Mouse (Mus musculus) gastrocnemius, adult 18-20 months (tissue): ENCODE data around the gene Apoc3. TPM values are rescaled to one million over a fixed set of nuclear protein-coding genes. Genes with fewer than 3 reads are reported as not detected.

Experiments used
- DNase-seq: peaks from one replicate; pipeline ENCODE4 v3.0.0; 2021; ENCODE audit warnings: low spot score
- total RNA-seq, 2 experiments: library from RNA; stranded (reverse); gene quantifications; 2 replicates each; pipeline ENCODE4 v1.2.3; 2021

Gene Apoc3
- total RNA-seq, 2 experiments from 2014 or later: 1.8 TPM; not detected in 1

DNA sequence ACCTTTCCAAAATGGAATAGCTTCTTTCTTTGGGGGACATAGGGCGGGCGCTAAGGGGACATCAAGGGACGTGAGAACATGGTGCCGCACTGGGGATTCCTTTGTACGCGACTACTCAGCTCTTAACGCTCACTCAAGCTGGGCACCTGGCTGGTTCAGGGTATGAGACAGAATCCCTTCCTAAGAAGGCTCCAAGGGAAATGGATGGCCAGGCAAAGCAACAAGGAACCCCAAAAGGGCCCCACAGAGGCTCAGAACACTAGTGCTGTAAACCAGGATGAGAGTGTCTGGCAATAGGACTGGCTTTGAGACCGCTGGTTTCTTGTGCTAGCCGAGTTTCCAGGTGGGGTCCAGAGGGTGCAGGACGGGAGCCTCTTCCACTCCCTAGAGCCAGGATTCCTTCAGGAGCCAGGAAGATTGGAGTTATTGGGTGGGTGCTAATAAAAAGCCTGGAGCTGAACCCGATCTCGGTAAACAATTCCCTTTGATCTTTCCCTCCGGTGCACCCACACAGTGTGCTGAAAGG lies 4.9 kb downstream of the Apoc3 start:
- DNase-seq: no peak

DNA sequence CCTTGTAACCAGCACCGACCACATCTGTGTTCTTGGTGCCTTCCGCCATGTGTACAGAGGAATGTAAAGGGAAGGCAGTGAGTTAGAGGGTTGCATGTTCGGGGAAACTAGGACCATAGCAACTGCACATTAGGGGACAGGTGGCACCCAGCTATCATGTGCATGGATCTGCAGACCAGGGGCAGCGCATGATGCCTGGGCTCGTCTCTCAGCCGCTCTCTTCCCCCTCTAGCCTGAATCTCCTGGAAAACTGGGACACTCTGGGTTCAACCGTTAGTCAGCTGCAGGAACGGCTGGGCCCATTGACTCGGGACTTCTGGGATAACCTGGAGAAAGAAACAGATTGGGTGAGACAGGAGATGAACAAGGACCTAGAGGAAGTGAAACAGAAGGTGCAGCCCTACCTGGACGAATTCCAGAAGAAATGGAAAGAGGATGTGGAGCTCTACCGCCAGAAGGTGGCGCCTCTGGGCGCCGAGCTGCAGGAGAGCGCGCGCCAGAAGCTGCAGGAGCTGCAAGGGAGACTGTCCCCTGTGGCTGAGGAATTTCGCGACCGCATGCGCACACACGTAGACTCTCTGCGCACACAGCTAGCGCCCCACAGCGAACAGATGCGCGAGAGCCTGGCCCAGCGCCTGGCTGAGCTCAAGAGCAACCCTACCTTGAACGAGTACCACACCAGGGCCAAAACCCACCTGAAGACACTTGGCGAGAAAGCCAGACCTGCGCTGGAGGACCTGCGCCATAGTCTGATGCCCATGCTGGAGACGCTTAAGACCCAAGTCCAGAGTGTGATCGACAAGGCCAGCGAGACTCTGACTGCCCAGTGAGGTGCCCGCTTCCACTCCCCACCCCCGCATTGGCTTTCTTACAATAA lies 5.6 kb downstream of the Apoc3 start:
- DNase-seq: peak; percentile 78

DNA sequence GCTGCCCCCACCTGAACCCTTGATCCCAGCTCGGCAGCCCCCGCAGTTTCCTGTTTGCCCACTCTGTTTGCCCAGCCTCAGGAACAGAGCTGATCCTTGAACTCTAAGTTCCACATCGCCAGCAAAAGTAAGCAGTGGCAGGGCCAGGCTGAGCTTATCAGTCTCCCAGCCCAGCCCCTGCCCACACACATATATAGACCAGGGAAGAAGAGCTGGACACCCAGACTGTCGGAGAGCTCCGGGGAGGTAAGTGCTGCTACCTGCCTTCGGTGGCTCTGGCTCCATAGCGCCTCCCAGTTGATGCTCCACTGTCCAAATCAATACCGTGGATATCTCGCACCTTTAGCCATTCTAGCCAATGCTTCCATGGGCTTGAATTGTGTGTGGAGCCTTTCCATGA lies 6.9 kb downstream of the Apoc3 start, which contains the start of gene Apoa1:
Gene Apoa1 (plus strand): TSS at position 90 of the 400 bp plus-strand sequence.
- DNase-seq: no peak

DNA sequence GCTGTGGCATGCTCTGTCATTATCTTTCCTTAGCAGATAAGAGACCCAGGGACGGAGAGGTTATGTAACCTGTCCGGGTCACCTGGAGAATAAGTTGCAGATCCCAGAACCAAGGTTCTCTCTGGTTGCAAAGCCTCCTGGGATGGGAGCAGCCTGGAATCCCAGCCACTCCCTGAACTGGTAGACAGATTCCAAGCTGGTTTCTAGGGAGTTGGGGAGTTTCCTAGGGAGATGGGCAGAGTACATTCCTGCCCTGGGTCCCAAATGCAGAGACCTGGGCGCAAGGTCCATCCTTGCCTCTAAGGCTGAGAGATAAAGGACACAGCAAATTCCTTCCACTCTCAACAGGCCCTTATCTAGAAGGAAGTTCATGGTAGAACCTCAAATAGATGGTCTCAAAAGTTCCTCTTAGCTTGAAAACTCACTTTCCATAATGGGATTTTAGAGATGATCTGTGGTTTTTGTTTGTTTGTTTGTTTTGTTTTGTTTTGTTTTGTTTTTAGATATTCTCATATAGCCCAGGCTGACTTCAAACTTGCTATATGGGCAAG lies 8.3 kb downstream of the Apoc3 start:
- DNase-seq: no peak

DNA sequence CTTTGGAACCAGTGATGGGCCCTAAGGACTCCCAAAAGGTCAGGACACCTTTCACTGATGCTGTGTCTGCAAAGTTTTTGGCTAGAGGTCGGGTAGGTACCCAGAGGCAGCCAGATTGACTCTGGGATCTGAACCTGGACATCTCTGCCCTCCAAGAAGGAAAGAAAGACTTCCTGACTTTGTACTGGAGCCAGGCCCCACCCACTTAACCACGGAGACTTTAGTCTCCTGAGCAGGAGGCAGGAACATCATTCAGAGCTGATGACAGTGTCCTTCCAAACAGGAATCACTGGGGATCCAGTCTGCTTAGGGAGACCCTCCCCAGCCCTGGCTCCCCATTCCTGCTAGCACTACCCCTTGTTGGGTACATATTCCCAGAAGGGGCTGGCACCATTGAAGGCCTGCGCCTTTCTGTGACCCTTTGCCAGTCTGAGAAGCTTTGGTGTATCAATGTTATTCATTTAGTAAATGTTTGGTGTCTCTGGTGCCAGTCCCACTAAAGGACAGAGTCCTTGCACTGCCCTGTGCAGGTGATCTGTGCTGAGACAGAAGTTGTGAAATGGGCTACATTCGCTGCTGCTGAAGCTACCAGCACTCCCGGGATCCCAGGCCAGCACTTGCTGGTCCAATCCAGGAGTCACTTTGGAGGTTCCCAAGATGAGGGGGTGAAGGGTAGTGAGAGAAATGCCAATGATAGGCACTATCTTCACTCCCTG lies 10.3 kb downstream of the Apoc3 start:
- DNase-seq: no peak

DNA sequence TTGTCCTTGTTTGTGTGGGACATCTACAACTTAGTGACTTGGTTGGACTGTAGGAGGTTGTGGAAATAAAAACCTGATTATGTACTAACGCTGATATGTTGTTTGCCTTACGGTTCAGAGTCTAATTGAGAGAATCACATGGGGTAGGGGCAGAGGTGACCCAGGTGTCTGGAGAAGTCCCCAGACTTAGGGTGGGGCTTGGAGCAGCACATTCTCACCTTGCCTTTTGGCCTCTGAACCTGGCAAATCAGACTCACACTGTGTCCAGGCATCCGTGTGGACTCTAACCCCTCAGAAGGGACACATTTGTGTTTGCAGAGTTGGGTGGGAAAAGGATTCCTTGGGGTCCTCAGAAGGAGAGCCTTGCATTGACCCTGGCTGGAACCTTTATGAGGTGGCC lies 11.3 kb downstream of the Apoc3 start:
- DNase-seq: no peak

DNA sequence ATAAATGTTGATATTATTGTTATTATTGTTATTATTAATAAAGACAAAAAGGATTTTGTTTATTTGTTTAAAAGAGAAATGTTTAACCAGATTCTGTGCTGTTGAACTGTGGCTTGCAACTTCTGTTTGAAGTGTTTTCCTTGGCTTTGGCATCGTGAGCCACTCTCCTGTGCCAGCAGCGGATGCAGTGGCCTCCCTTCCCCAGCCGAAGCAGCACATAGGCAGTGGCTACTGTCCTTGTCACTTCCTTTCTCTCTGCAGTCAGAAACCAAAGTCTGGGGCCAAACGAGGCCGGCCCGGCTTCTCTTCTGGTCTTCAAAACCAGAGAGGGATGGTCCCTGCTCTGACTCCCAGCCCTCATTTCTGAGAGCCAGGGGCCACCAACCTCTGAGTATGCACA lies 12.3 kb downstream of the Apoc3 start:
- no peak for DNase-seq

DNA sequence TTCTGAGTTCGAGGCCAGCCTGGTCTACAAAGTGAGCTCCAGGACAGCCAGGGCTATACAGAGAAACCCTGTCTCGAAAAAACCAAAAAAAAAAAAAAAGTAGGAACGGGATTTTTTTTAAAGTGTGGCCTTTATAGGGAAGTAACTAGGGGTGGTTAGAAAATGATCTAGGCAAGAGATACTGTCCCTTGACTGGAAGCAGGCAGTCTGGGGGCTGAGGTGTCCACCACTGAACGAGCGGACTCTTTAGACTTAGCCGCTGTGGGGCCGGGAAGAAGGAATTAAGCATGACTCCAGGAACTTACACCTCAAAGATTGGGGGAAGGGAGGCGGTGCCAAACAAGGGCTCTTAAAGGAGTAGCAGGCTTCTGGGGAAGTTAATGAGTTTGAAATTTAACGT lies 17.3 kb downstream of the Apoc3 start:
- no peak for DNase-seq

DNA sequence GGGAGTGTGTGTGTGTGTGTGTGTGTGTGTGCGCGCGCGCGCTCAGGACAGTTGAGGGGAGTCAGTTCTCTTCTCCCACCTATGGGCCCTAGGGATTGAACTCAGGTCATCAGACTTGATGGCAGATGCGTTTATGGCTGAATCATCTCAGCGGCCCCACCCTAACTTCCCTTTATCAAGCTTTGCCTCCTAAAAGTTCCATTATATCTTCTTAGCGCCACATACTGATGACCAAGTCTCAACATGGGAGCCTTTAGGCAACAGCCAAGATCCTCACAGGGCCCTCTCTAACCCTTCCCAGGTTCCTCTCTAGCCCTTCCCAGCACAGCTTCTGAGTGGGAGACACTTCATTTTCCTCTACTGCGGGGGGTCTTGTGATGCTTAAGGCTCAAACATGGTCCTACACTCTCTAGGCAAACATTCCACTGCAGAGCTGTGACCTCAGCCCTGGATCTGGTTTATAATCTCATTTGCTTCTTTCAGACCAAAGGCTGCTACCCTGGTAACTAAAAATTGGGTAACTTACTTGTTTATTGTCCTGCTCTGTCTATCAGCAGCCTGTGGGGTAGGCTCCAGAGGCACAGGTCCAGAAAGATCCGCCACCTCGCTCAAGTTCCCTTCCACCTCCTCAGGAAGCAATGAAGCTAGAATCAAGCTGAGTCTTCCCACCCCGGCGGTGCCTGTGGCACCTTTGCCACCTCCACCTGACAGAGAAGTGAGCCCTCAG lies 18.5 kb downstream of the Apoc3 start:
- no peak for DNase-seq

DNA sequence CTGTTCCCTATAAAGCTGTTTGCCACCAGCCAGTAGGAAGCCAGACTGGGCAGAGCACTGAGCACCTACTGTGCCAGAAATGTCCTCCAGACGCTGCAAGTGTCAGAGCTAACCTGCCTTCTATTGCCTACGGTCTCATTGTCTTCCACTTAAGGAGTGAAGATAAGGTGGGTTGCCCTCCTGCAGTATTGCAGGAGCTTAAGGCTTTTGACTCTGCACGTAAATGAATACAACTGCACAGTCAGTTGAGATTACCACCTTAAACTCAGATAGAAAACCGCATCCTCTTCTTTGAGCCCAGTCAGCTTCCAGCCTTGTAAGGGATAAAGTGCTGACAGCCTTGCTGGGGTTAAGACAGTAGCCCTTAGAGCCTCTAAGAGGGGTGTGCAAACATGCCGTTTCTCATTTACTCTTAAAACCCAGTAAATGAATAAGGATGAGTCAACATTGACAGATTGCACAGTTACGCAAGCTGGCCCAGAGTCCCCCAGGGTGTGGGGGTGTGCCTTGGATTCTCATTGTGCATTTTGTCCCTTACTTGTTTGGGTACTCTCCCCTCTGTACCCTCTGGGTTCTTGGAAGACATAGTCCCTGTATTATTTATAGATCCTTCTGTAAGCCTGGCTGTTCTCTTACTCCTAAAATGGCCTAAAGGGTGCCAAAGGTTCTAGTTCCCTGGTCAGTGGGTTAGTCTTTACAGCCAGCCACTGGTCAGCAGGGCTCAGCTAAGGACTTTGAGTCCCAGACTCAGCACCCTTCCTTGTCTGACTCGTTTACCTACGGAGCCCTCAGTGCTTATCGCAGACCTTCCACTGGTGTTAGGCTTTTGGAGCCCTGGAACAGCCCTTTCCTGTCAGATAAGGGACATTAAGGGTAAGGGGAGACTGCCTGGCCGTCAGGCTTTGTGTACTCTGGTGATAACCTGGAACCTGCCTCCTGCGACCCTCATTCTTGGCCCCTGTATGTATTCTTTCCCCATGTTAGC lies 19.8 kb downstream of the Apoc3 start:
- peak; percentile 34 for DNase-seq

DNA sequence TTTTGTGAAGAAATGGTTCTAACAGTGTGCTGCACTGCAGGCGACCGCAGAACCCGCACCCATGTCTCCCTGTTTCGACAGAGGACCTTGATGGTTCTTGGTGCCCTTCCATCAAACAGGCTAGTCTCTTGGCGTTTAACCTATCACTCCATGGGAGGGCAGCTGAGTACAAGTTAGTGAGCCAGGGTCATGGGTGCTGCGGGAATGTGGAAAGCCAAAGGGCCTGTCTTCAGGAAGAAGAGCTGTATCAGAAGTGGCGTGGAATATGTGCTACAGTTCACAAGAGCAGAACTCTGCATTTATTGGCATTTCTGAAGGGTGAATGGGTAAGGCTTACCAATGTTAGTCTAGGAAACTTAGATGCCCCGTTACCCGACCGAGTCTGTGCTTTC lies 20.5 kb downstream of the Apoc3 start:
- DNase-seq: no peak

DNA sequence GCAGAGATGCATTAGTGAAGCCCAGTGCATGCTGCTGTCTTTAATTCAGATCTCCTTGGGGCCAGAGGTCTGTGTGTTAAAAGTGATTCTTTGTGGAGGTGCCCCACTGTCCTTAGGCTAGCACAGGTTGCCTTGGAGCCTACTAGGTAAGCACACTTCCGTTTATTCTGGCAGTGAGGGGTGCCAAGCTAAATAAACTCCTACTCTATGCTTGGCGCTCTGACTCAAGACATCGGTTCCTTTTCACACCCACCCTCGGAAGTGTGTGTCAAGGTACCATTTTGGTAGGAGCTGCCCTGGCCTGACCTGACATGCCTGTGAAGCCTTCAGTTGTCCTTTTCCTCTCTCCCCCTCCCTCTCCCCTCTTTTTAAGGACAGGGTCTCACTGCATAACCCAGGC lies 21.2 kb downstream of the Apoc3 start:
- DNase-seq: no peak

DNA sequence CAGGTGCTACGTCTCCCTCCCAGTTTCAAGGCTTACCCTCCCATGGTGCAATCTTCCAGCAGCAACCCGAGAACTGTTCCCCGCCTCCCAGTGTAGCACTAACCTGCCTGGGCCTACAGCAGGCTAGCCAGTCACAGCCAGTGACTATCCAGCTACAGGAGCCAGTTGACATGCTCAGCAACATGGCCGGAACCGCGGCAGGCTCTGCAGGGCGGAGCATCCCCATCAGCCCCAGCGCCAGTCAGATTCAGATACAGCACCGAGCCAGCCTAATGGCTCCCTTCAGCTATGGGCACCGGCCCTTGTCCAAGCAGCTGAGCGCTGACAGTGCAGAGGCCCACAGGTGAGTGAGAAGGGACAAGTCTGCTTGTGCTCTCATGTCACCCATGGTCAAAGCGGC lies 25.0 kb downstream of the Apoc3 start:
- DNase-seq: no peak

DNA sequence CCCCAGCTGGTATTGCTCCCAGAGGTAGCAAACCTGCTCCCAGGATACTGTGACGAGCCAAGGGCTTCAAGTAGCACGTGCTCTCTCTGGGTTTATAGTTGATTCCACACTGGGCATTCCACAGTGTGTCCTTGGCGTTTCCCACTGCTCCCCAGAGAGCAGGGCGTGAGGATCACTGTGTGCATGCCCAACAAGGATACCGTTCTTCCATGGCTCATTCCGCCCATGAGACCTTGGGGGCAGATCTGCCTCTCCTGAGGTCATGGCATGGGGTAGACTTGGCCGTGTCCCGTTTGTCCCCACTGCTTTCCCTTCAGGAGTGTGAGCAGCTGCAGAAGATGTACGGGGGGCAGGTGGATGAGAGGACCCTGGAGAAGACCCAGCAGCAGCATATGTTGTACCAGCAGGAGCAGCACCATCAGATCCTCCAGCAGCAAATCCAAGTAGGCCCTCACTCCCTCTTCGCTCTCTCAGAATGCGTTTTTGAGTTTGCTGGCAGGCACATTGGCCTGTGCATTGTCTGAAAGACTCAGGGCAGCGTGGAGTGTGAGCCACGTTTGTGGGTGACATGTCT lies 26.9 kb downstream of the Apoc3 start:
- DNase-seq: no peak

DNA sequence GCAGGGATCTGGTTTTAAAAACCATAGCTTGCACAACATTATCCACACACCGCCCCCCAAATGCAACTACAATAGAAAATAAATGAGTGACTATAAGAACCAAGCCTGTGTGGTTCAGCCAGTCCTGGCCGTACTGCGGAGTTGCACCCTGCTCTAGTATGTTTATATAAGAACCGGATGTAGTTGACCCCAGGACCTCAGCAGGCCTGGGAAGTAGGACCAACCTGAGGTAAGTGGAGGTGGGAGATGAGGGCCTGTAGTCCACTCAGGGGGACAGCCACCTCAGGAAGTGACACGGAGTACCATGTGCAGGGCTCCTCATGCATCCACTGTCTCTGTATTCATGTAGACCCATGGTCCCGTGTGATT lies 28.0 kb downstream of the Apoc3 start:
- no peak for DNase-seq

DNA sequence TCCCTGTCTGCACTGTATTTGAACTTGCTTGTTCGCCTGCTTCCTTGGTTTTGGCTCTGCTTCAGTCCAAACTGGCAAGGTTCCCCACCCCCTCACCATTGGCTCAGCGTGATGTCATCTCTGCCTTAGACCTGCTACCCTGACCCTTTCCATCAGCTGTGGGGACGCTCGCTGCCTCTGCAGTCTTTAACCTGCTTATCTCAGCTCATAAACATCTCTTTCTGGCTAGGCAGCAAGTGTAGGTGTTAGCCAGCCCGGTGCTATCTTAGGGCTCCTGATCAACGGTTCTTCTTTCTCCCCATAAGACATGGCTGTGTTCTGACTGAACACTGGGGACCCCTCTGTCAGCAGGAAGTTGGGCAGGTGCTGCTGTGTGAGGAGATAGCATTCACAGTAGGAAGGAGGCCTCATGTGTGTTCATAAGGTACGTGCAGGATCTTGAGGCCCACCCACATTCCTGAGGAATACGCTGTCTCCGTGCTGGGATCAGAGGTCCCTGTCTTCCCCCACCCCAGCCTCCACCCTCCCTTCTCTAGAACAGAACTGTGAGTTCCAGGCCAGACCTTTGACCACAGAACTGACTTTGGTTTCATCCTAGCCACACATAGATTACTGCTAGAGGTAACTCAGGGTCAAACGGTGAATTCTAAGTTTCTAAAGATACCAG lies 28.5 kb downstream of the Apoc3 start:
- no peak for DNase-seq

DNA sequence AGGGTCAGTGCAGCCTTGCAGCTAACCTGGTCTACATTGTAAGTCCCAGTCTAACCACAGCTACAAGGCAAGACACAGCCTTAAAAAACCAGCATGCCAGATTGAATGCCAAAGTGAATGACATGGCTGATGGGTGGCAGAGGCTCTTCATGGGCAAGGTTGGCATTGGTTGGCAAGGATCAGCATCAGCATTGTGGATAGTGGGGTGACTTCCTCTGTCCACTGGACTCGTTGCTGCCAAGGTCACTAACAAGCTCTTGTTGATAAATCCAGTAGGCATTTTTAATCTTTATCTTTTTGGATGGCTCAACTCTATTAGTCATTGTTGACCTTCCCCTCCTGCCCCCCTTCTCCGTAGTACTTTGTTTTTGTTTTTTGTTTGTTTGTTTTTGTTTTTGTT lies 35.8 kb downstream of the Apoc3 start:
- DNase-seq: no peak

DNA sequence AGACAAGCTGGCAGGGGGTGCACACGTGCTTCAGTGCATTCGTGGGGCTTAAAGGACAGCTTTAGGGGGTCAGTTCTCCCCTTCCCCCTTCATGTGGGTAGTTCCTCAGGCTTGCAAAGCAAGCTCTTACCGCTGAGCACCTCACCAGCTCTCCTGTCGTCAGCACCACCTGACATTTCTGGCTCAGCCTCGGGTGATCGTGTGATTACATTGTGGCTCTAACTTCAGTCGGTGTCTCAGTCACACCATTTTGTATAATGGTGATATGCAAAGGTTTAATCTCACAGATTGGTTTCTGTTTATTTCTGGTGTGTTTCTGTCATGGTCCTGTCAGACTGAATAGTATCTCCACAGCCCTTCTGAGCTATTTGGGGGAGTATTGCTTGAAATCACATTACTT lies 36.5 kb downstream of the Apoc3 start:
- DNase-seq: no peak

DNA sequence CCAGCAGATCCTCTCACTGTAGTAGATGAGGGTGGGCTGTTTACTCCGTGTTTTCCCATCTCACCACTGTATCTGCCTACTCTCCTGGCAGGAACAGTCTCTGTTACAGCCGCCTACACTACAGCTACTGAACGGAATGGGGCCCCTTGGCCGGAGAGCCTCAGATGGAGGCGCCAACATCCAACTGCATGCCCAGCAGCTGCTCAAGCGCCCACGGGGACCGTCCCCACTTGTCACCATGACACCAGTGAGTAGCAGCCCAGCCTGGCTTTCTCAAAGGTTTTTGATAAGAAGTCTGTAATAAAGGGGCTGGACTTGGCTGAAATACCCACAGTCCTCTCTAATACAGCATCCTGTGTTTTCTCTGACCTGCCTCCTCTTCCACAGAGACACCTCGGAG lies 37.0 kb downstream of the Apoc3 start:
- no peak for DNase-seq
